Mouse (Mus musculus) R1 (cell line): ENCODE measurements at regions not wholly inside any gene's neighbourhood (a gene's known extent, or its start where the extent isn't known, plus 50 kb on each side); places are given as distances from the start of the nearest gene placed in this dataset.

Experiments
- DNase-seq: peaks from one replicate; pipeline ENCODE4 v3.0.0-alpha.2; 2018; ENCODE audit warnings: low read depth, low spot score

DNA sequence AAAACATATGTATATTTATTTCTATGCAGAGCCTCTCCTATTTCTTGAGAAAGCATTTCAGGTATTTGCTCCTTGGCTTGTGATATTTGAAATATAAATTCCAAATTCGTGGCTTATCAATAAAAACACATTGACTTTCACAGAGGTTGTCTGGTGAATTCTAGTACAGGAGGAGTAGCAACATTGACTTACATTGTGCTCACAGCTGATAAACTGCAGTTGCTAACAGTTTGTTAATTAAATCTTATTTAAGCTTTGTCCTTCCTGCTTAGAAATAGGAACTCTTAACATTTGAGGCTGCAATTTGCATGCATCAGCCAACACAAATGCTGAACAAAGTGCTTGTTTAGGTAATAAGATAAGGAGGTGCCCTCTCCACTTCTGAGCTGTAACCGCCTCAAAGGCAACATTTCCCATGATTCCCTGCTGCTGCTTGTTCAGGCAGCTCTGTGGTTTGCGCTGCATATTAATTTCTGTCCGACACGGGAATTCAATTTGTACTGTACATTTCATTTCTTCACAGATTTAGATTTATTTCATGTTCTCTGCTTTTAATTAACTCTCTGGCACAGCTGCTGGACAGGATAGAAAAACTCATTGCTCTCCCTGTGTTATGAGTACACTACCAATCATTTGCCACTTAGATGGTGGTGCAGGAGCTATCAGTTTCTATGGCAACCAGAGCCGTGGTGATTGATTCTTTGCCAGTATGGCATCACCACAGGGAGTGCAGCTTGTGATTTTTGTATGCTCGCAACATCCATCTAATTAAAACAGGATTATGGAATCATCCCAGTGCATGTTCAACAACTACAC, 219.0 kb downstream of the Zfp352 start:
- DNase-seq: peak; percentile 21

GRCm38 (mm10) chr4:90438191-90438922, 219.7 kb downstream of the Zfp352 start:
- DNase-seq: no peak

GRCm38 (mm10) chr4:90445268-90445667, 226.6 kb downstream of the Zfp352 start:
- DNase-seq: no peak

DNA sequence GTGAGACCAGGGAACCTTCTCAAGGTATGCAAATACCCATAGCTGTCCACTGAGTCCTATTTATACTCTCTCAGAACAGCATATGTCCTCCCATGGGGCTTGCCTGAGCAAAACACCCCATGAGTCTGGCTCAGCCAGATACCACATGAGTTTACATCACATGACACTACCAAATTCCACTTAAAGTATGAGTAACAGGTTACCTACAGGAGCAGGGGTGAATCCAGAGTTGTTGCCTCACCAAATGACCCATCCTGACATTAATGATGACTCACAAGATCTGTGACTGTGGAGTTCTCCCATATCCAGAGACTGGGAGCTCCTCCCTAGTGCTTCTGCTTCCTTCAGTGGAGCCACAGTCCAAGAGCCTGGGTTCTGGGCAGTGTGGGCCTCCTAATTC, 234.0 kb downstream of the Zfp352 start:
- DNase-seq: no peak

DNA sequence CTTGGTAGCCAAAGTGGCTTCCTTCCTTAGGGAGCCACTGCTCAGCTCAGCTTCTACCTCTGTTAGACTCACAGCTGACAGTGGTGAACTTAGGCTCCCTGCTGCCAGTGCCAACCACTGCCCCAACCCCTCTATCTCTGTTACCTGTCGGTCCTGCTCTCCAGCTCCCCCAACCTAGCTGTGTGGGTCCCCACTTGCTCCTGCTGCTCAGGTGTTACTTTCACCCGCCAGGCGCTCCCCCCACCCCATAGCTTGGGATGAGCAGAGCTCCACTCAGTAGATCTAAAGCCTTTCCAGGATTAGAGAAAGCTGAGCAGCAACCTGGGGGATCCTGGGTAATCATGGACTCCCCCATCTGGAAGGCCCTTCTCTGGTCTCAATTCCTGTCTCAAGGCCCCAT, 234.4 kb downstream of the Zfp352 start:
- DNase-seq: no peak

GRCm38 (mm10) chr4:90496891-90497610, 278.4 kb downstream of the Zfp352 start:
- DNase-seq: no peak
